Mouse (Mus musculus) CD4-positive, CD25-positive, alpha-beta regulatory T cell, adult 4 months (primary cell): ENCODE results near the gene Kif24. TPM values are rescaled to one million over a fixed set of nuclear protein-coding genes. Genes with fewer than 3 reads are reported as not detected.

Source experiments
- ATAC-seq: one replicate; pipeline ENCODE4 v1.8.0; 2017
- polyA plus RNA-seq, 2 experiments: library from polyadenylated mRNA; unstranded; fragments of 100-300 nt; shearing (Covaris generic); gene quantifications; one replicate each; pipeline ENCODE4 v1.2.1; 2017

Kif24 gene
- polyA plus RNA-seq, 2 experiments from 2014 or later, result 1.6 to 1.7 TPM

GRCm38 (mm10) chr4:41346011-41346410 lies 118.7 kb downstream of the Kif24 start:
- ATAC-seq, result no peak

GRCm38 (mm10) chr4:41340912-41341550 lies 123.7 kb downstream of the Kif24 start:
- ATAC-seq, result no peak

Other genes starting within 250 kb of the Kif24 start
- 10 to 100 TPM; 16.0 to 19.6 TPM for gene Ubap2, start 189.7 kb downstream of the Kif24 start, polyA plus RNA-seq
- gene Dcaf12, start 150.0 kb downstream of the Kif24 start, polyA plus RNA-seq, result 10 to 100 TPM; 27.5 to 30.8 TPM
- gene Ubap1, start 115.9 kb downstream of the Kif24 start, polyA plus RNA-seq, result 10 to 100 TPM; 36.3 to 40.4 TPM
- 10 to 100 TPM; 16.7 to 21.5 TPM for gene Nudt2, start 264 bp upstream of the Kif24 start, polyA plus RNA-seq
- not detected for gene AI464131, start 38.2 kb upstream of the Kif24 start, polyA plus RNA-seq
- not detected for gene 1110017D15Rik, start 52.4 kb upstream of the Kif24 start, polyA plus RNA-seq
- under 1 TPM; 0.52 to 0.56 TPM for gene Fam219a, start 104.7 kb upstream of the Kif24 start, polyA plus RNA-seq
- gene Dnaic1, start 104.9 kb upstream of the Kif24 start, polyA plus RNA-seq, result not detected
- not detected for gene Enho, start 175.4 kb upstream of the Kif24 start, polyA plus RNA-seq
- not detected for gene Cntfr, start 232.2 kb upstream of the Kif24 start, polyA plus RNA-seq
- gene Il11ra1, start 235.1 kb upstream of the Kif24 start, polyA plus RNA-seq, result 10 to 100 TPM in 1 of 2 experiments, 1 to 10 TPM in 1; 10.0 to 14.0 TPM
- gene Rpp25l, start 248.6 kb upstream of the Kif24 start, polyA plus RNA-seq, result 10 to 100 TPM; 57.2 to 58.2 TPM